Mouse (Mus musculus) intestine, embryonic 15.5 days (tissue): ENCODE results near the gene Tank. TPM values are rescaled to one million over a fixed set of nuclear protein-coding genes. Genes with fewer than 3 reads are reported as not detected.

ENCODE experiments used
- ATAC-seq: fragments of 200-750 bp; cut with Nextera tagmentation; 2 replicates; pipeline ENCODE4 v1.8.0; 2017; ENCODE audit warnings: moderate TSS enrichment, moderate library complexity
- H3K27ac ChIP-seq: fragments of 300-500 bp; sonication (generic); 2 replicates; pipeline ENCODE4 v1.5.1; 2015; ENCODE audit warnings: mild to moderate bottlenecking, inconsistent platforms
- H3K27me3 ChIP-seq: fragments of 300-500 bp; sonication (generic); replicated peaks from 2 replicates; pipeline ENCODE4 v1.6.1; 2015; ENCODE audit warnings: inconsistent platforms
- H3K36me3 ChIP-seq: fragments of 300-500 bp; sonication (generic); 2 replicates; pipeline ENCODE4 v1.6.1; 2015; ENCODE audit warnings: inconsistent platforms
- H3K4me1 ChIP-seq: fragments of 300-500 bp; sonication (generic); replicated peaks from 2 replicates; pipeline ENCODE4 v1.6.1; 2015; ENCODE audit warnings: inconsistent platforms
- H3K4me2 ChIP-seq: fragments of 300-500 bp; sonication (generic); replicated peaks from 2 replicates; pipeline ENCODE4 v1.6.1; 2015; ENCODE audit warnings: mild to moderate bottlenecking, inconsistent platforms
- H3K4me3 ChIP-seq: fragments of 300-500 bp; sonication (generic); replicated peaks from 2 replicates; pipeline ENCODE4 v1.5.1; 2015; ENCODE audit warnings: inconsistent platforms
- H3K9ac ChIP-seq: fragments of 300-500 bp; sonication (generic); 2 replicates; pipeline ENCODE4 v1.6.1; 2015; ENCODE audit warnings: inconsistent platforms
- H3K9me3 ChIP-seq: fragments of 300-500 bp; sonication (generic); 2 replicates; pipeline ENCODE4 v1.6.1; 2016; ENCODE audit warnings: inconsistent platforms
- WGBS: fragments of 180-500 bp; shearing (Covaris S2); methylation state at CpG from one replicate; pipeline ENCODE4 v1.1.7; 2015; 5-methylcytosine and 5-hydroxymethylcytosine counted together
- polyA plus RNA-seq: library from polyadenylated mRNA; unstranded; fragments of >200 nt; fragmentation: Nextera tagmentation; extraction: Ambion mirVana; gene quantifications from 2 replicates; pipeline ENCODE4 v1.2.1, GENCODE M21; 2015

Tank gene
- polyA plus RNA-seq, 1 experiment from 2014 or later = 30.9 TPM

DNA sequence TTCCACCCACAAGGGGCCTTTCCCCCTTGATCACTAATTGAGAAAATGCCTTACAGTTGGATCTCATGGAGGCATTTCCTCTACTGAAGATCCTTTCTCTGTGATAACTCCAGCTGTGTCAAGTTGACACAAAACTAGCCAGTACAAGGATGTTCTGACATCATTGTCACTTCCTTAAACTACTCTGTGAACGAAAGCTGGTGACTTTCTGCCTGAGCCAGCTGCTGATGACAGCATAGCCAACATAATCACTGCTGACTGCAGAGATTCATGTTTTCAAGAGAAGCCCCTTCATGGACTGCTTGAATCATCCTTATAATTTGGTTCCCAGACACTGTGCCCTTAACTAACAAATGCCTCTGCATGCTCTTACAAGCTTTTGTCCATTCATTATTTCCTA lies 7.1 kb downstream of the Tank start:
- ATAC-seq = no peak

DNA sequence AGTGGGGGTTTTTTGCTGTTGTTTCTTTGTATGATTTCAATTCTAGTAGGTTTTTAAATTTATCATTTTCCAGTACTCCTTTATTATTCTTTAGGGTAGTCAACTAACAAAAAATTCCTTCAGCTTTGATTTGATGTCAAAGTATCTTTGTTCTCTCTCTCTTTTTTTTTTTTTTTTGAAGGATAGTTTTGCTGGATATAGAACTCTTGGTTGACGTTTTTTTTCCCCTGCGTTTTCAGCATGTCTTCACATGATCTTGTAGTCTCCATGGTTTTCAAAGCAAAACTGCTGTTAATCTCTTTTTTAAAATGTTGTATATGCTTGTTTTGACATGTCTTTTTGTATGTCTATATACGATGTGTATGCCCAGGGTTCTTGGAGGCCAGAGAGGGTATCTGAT lies 7.8 kb downstream of the Tank start:
- 88% methylated on average over 3 of the region's 3 CpGs for WGBS
- Histone ChIP-seq H3K4me2 (no peak overlapping the region), H3K4me3 (no peak overlapping the region), H3K9me3 (no peaks in the 10 kb centered on the region), H3K36me3 (no peaks in the 10 kb centered on the region), H3K27me3 (no peaks in the 10 kb centered on the region), H3K9ac (no peak overlapping the region), H3K4me1 (no peaks in the 10 kb centered on the region), H3K27ac (no peak overlapping the region)
- ATAC-seq = no peak

More for the DNA sequence above, 7.1 kb downstream of the Tank start:
- no peak overlapping the region for H3K4me3 ChIP-seq
- no peaks in the 10 kb centered on the region for H3K4me1 ChIP-seq
- H3K36me3 ChIP-seq = no peaks in the 10 kb centered on the region
- no peak overlapping the region for H3K9ac ChIP-seq
- no peaks in the 10 kb centered on the region for H3K9me3 ChIP-seq
- no peaks in the 10 kb centered on the region for H3K27me3 ChIP-seq
- H3K27ac ChIP-seq = no peak overlapping the region
- 74% methylated on average over 1 of the region's 1 CpGs for WGBS
- no peak overlapping the region for H3K4me2 ChIP-seq

DNA sequence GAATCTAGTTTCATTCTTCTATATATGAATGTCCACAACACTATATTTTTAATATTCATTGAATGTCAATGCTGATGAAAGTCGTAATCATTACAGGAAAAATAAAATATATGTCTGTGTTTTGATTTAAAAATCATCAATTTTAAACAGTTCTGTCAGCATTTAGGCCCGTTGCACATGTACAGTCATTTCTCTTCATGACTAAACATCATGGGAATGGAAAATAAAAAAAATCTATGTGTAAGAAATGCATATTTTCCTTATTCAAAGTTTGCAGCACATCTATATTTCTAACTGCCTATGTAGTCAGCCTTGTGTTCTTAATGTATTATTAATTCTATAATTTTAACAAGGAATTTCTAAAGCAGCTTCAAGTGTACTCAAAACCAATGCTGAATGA lies 12.4 kb downstream of the Tank start:
- Histone ChIP-seq H3K36me3 (no peaks in the 10 kb centered on the region), H3K9ac (no peak overlapping the region), H3K9me3 (no peaks in the 10 kb centered on the region), H3K27me3 (no peaks in the 10 kb centered on the region), H3K4me1 (peaks cover 5% of the 10 kb centered on the region; the same call in 1 of the 2 replicates), H3K27ac (no peak overlapping the region), H3K4me2 (no peak overlapping the region), H3K4me3 (no peak overlapping the region)
- no peak for ATAC-seq
- 89% methylated on average over 2 of the region's 2 CpGs for WGBS

DNA sequence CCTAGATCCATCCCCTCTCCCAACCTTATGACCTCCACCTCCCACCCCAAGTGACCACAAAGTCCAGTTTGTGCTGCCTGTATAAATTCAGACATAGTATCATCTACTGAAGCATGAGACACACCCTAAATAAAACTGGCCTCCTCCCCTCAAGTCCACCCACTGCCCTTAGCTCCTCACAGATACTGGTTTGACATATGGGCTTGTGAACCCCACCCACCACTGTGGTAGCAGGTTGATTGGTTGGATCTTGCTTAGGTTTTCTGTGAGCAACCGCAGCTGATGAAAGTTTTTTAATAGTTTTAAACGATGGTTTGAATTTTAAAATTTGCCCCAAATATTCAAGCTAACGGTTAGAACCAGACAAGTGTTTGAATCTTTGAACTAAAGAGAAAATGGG lies 13.7 kb downstream of the Tank start:
- Histone ChIP-seq H3K4me2 (no peak overlapping the region), H3K9me3 (no peaks in the 10 kb centered on the region), H3K27me3 (no peaks in the 10 kb centered on the region), H3K36me3 (no peaks in the 10 kb centered on the region), H3K4me1 (peaks cover 5% of the 10 kb centered on the region; the same call in 1 of the 2 replicates), H3K27ac (no peak overlapping the region), H3K4me3 (no peak overlapping the region), H3K9ac (no peak overlapping the region)
- ATAC-seq = no peak
- WGBS = 93% methylated on average over 3 of the region's 3 CpGs

DNA sequence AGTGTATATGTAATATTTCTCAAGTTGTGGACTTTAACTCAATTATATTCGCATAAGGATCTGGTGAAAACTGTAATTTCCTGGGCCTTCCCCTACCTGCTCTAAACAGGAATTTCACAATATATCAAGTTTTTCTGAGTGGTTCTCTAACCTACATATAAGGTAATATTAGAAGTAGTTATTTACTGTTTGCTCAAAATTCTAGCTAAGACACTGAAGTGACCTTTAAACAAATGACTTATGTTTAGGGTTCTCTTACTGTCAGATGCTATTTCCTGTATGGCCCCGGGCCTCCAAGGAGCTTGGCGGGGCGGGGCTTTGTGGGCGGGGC lies 14.3 kb downstream of the Tank start:
- no peak for ATAC-seq
- Histone ChIP-seq H3K27me3 (no peaks in the 10 kb centered on the region), H3K4me2 (peak overlapping the region; percentile 68), H3K4me1 (peaks cover 5% of the 10 kb centered on the region; the same call in 1 of the 2 replicates), H3K9me3 (no peaks in the 10 kb centered on the region), H3K9ac (no peak overlapping the region), H3K4me3 (peak overlapping the region; percentile 77), H3K36me3 (no peaks in the 10 kb centered on the region), H3K27ac (no peak overlapping the region)
- 13% methylated on average over 5 of the region's 5 CpGs for WGBS

DNA sequence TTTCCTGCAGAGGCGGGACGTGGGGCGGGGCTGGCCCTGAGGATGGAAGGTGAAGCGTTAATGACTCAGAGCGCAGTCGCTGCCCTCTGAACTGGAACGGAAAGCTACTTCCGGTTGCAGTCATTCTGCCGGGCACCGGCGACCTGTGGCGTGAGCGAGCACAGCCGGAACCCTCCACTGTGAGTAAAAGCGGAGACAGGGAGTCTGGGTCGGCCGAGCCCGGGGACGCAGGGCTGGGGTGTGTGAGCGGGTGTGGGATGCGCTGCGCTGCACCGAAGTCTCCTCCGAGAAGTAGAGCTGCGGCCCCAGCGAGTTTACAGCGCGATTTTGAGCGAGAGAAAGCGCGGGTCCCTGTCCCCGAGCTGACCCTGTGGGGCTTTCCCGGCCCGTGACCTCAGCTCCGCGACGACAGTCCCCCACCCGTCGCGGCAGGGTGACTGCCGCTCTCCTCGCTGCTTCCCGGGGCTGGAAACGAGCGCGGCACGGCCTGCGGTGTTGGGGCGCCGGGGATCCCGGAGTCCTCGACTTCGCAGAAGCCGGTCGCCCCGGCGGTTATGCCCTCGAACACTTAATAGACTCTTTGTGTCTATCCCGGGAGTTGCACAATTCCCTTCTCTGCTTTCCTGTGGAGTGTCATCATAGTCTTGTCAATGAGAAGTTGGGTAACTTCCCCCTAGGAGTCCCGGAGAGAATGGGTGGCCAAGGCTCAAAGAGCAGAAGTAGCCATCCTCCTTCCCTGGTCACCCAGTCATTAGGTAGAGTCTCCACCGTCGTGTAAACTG lies 14.8 kb downstream of the Tank start:
- no peaks in the 10 kb centered on the region for H3K27me3 ChIP-seq
- H3K9me3 ChIP-seq = no peaks in the 10 kb centered on the region
- peak overlapping the region; percentile 77 for H3K4me3 ChIP-seq
- no peaks in the 10 kb centered on the region for H3K36me3 ChIP-seq
- H3K27ac ChIP-seq = peak overlapping the region; percentile 92
- peak overlapping the region; percentile 68 for H3K4me2 ChIP-seq
- peak; percentile 98 for ATAC-seq
- peaks cover 5% of the 10 kb centered on the region; the same call in 1 of the 2 replicates for H3K4me1 ChIP-seq
- under 1% methylated on average over 62 of the region's 62 CpGs for WGBS
- peak overlapping the region; percentile 81 for H3K9ac ChIP-seq

DNA sequence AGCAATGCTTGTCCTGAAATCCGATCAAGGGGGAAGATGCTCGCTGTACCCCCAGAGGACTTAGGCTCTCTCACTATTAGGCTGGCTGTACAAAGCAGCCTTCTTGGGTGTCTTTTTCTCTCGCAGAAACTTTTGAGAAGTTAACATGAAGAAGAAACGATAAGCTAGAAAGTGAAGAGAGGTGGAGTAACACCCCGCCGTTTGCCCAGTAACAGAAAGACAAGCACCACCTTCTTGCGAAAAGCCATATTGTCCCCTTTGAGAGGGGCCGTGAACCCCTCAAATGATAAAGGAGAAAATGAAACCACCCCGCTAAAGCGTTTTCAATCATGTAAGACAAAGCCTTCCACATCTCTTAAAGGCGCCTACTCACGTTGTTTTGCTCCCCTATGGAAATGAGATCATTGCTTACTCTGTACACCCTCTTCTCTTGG lies 15.5 kb downstream of the Tank start:
- H3K4me3 ChIP-seq = peak overlapping the region; percentile 77
- no peaks in the 10 kb centered on the region for H3K9me3 ChIP-seq
- 0 out of 2 replicates have a peak, but pooled peaks have one; percentile 0 for ATAC-seq
- peaks cover 5% of the 10 kb centered on the region; the same call in 1 of the 2 replicates for H3K4me1 ChIP-seq
- H3K4me2 ChIP-seq = peak overlapping the region; percentile 68
- no peaks in the 10 kb centered on the region for H3K36me3 ChIP-seq
- H3K27ac ChIP-seq = peak overlapping the region; percentile 92
- H3K9ac ChIP-seq = peak overlapping the region; percentile 81
- 3% methylated on average over 12 of the region's 12 CpGs for WGBS
- no peaks in the 10 kb centered on the region for H3K27me3 ChIP-seq

DNA sequence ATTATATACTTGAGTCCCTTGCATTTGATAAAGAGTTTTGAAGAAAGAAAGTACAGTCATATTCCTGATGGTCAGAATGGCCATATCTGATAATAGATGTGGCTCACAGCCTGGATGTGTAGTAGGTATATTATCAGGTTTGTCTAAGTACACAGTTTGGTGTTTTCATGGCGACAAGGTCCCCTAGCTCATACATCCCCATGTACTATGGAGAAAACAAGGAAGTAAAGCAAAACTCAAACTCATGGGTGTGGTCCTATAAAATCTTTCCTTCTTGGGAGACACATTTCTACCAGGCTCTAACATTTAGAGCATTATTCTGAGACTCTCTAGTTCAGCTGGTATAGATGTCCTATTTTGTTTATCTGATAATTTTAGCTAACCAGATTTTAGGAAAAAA lies 21.3 kb downstream of the Tank start:
- Histone ChIP-seq H3K27me3 (no peaks in the 10 kb centered on the region), H3K4me1 (peaks cover 4% of the 10 kb centered on the region; the same call in 1 of the 2 replicates), H3K9ac (no peak overlapping the region), H3K27ac (no peak overlapping the region), H3K4me3 (no peak overlapping the region), H3K9me3 (no peaks in the 10 kb centered on the region), H3K36me3 (no peaks in the 10 kb centered on the region), H3K4me2 (no peak overlapping the region)
- ATAC-seq = no peak
- WGBS = 72% methylated on average over 1 of the region's 1 CpGs

DNA sequence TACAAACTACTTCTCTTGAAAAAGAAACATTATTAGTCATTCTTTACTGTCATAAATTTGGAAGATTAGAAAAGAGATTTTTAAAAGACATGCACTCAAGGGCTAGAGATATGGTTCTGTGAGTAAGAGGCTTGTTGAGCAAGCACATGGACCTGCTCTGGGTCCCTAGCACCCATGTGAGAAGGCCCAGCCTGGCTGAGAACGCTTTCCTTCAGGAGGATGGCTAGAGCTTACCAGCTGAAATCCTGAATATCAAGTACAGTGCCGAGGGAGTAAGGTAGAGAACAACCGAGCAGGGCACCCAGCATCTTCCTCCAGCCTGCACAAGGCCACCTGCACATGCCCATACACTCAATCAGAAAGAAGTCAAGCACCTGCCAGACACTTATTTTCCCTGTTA lies 25.1 kb downstream of the Tank start:
- no peak for ATAC-seq
- no peaks in the 10 kb centered on the region for H3K36me3 ChIP-seq
- no peak overlapping the region for H3K9ac ChIP-seq
- WGBS = 64% methylated on average over 3 of the region's 3 CpGs
- H3K9me3 ChIP-seq = no peaks in the 10 kb centered on the region
- H3K27me3 ChIP-seq = no peaks in the 10 kb centered on the region
- H3K4me1 ChIP-seq = no peaks in the 10 kb centered on the region
- H3K4me3 ChIP-seq = no peak overlapping the region
- no peak overlapping the region for H3K4me2 ChIP-seq
- H3K27ac ChIP-seq = no peak overlapping the region

DNA sequence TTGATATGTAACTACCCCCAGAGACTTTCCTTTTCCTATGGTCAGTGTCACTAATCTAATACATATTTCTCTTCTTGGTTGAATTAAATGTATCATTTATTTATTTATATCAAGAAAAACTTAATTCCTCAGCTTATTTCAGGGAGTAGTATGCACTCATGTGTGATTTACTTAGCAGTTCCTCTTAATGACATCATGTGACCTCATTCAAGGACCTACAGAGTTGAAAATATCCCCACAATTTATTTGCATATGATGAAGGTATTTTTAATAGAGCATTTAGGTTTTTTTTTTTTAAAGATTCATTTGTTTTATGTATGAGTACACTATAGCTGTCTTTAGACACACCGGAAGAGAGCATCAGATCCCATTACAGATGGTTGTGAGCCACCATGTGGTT lies 28.6 kb downstream of the Tank start:
- no peak overlapping the region for H3K9ac ChIP-seq
- no peaks in the 10 kb centered on the region for H3K27me3 ChIP-seq
- H3K36me3 ChIP-seq = no peaks in the 10 kb centered on the region
- WGBS = 94% methylated on average over 1 of the region's 1 CpGs
- H3K27ac ChIP-seq = no peak overlapping the region
- H3K4me1 ChIP-seq = no peaks in the 10 kb centered on the region
- H3K4me2 ChIP-seq = no peak overlapping the region
- ATAC-seq = no peak
- H3K9me3 ChIP-seq = no peaks in the 10 kb centered on the region
- H3K4me3 ChIP-seq = no peak overlapping the region

DNA sequence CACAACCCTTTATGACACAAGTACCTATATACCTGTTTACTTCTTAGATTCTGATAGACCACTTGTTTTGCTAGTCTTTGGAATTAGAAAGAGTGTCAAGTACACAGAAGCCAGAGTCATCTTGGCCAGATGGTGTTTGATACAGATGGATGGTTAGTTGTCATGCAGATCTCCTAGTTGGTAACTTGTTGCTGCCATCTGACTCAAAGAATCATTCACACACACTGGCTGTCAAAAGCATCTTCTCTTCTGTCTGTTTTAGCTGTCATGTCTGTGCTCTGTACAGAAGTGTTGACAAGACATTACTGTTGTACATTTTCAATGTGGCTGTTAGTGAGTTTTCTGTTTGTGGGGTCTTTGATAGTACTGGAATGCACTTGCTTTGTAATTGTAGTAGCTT lies 45.6 kb downstream of the Tank start:
- ATAC-seq = no peak
- H3K4me3 ChIP-seq = no peak overlapping the region
- H3K4me2 ChIP-seq = no peak overlapping the region
- no peak overlapping the region for H3K9ac ChIP-seq
- no peaks in the 10 kb centered on the region for H3K27me3 ChIP-seq
- H3K4me1 ChIP-seq = no peaks in the 10 kb centered on the region
- no peak overlapping the region for H3K27ac ChIP-seq
- no peaks in the 10 kb centered on the region for H3K9me3 ChIP-seq
- peaks cover 5% of the 10 kb centered on the region; the same call in 1 of the 2 replicates for H3K36me3 ChIP-seq

DNA sequence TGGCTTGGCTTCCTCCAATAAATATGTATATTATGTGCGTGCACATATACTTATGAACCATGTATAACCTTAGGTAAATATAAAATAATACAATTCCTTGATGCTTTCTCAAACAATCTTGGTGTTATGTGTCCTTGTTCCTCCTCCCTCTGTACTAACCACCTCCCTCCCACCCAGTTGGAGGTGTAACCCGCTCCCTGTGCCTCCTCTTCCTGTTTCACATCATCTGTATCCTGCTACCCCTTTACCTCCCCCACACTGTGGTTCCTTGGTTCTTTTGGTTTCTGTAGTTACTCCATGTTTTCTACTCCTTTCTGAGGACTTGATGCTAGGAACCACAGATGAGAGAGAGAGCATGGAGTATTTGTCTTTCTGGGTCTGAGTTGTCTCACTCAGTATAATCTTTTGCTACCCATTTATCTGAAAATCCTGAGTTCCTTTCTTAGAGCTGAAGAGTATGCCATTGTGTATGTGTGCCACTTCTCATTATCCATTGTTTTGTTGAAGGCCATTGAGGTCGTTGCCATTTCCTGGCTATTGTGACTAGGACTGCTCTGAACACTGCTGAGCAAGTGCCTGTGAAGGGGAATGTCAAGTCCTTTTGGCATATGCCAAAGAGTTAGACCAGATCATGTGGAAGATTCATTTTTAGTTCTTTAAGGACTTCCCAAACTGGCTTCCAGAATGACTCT lies 52.6 kb downstream of the Tank start:
- Histone ChIP-seq H3K9me3 (no peaks in the 10 kb centered on the region), H3K9ac (no peak overlapping the region), H3K27ac (no peak overlapping the region), H3K4me1 (no peaks in the 10 kb centered on the region), H3K36me3 (no peaks in the 10 kb centered on the region), H3K4me2 (no peak overlapping the region), H3K27me3 (no peaks in the 10 kb centered on the region), H3K4me3 (no peak overlapping the region)
- 83% methylated on average over 3 of the region's 3 CpGs for WGBS
- no peak for ATAC-seq

DNA sequence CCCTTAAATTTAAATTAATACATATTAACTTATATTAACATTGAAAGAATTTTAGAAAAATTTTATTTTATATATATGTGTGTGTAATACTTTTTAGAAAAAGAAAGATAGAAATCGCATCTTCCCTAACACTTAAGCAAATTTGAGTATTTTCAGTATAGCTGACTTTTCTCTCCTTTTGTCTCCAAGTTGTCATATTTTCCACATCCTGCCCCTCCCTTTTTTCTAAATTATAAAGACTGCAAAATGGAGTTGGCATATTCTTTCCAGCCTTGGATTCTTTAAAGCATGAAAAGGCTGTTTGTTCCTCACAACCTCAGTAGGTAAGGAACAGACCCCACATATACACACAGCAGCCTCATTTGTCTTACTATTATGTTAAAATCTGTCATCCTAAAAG lies 56.7 kb downstream of the Tank start:
- Histone ChIP-seq H3K4me2 (no peak overlapping the region), H3K4me3 (no peak overlapping the region), H3K9ac (no peak overlapping the region), H3K4me1 (no peaks in the 10 kb centered on the region), H3K36me3 (no peaks in the 10 kb centered on the region), H3K27me3 (no peaks in the 10 kb centered on the region), H3K27ac (no peak overlapping the region), H3K9me3 (no peaks in the 10 kb centered on the region)
- no peak for ATAC-seq
- WGBS = 98% methylated on average over 1 of the region's 1 CpGs
